Mouse (Mus musculus): ENCODE measurements around the gene Car12.
A peak's percentile ranks its signal among the peaks of the same experiment; 100 is the strongest.
"Not testable (repeated sequence)": the region's sequence is repeated elsewhere in the genome, so short reads cannot be mapped to it uniquely, and the experiment has no call there.

Gene Car12

DNA sequence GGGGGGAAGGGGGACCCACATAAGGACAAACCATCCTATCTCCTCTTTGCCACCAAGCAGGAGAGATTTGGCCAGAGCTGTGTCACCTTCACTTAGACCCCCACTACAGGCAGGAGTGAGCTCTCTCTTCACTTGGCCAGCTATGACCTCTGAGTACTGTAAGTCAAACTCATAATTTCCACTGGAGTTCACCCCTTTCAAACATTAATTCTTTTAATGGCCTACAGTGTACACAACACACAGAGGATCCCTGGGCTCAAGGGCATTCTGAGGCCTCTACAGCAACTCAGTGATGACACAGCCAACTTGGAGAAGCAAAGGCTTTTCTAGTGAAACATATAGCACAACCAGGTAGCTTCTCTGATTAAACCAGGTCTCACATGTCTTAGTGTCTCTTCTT is 57.2 kb downstream of the Car12 start:
- no peak for DNase-seq (ENCODE audit: low read depth)

DNA sequence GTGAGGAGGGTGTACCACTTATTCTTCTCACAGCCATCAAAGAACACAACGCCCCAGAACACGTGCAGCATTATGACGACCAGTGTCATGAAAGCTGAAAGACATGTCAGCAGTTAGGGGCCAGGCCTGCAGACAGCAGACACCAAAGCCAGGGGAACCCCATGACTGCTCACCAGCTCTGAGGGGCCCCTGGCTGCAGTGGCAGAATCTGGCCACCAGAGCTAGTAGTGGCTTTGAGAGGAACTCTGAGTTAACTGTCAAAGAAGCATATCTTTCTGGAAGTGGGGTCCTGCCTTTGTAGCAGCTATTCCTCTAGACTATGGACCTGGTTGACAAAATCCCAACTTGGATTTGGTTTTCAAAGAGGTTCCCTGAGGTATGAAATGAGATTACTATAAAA is 71.1 kb downstream of the Car12 start:
- DNase-seq (ENCODE audit: low read depth), result not testable (repeated sequence)

DNA sequence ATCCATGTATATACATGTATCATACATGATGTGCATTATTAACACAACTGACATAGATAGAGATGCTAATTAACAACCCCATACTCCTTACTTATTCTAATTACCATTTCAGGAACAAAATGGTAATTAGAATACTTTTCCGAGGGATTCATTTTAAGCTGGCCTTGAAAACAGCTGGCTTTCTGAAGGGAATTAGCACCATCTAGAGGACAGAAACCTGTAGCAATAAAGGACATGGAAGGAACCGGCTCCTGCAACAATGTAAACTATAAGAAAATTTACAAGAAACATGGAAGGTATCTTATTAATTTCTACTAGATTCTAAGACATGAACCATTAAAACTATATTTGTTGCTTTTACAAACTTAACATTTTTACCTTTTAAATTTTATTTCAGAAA is 74.3 kb downstream of the Car12 start:
- peak; percentile 54 for DNase-seq (ENCODE audit: low read depth)

DNA sequence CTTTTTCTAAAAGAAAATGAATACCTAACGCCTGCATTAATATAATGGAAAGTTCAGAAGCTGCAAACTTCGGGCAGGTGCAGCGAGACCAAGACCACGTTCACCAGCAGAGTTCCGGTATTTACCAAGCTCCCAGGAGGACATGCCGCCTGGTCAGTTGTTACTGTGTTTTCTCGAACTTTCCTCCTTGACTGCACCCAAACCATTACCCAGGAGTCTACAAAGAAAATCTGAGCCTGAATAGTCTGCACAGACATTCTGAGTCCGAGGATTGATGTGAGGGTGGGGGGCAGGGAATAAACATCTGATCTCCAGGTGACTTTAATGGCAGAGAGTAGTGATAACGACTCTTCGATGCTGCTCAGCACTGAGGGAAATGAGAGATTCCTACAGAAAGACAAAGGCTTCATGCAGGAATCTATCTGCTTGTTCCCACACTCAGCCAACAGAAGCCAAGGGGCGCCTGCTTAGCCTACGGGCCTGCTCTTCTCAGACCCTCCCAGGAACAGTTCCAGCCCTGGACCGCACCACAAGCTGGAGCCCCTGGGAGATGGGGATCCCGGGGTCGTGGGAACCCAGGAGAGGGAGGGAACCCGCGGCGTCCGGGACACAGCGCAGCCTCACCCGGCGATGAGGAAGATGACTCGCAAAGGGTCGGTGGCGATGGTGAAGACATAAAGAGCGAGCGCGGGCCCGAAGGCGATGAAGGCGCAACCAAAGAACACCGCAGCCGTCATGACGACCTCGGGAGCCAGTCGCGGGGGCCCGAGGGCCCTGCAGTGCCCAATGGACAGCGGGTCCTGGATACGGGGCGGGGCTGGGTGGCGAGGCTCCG is 81.4 kb downstream of the Car12 start:
- DNase-seq (ENCODE audit: low read depth), result no peak

DNA sequence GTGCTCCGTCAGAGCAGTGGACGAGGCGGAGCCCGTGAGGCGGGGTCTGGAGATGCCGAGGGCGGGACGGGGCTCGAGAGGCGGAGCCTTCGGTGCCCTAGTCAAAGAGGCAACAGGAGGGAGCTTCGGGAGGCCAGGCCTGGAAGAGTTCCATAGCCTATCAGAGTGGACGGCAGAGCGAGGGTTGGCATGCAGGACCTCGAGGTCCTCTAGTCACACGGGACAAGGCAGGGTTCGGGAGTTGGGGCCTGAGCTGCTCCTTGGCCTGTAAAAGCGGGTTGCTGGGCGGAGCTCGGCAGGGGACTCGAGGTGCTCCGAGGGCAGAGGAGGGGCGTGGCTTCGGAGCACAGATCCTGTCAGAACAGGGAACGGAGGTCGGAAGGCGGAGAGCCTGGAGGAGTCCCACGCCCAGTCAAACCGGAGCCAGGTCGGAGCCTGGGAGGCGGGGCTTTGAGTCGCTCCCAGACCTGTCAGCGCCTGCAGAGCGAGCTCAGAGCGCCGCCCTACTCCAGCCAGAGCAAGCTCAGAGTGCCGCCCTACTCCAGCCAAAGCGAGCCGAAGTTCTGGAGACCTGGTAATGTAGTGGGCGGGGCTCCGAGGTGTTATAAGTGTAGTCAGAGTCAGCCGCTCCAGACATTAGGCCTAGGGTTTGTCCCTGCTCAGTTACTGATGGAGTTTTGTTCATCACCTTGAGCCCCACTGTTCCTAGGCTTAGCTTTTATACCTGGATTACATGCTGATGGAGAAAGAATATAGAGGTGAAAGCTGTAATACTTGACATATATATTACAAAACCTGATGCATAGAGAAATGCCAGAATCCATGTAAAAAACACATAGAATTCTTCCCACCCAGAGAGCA is 82.2 kb downstream of the Car12 start, which contains the start of gene Aph1b:
Gene Aph1b (minus strand): TSS at position 27 of the 861 bp plus-strand sequence.
- DNase-seq (ENCODE audit: low read depth), result peak; percentile 91

- no peak for DNase-seq (ENCODE audit: low read depth)
Measured at GRCm38 (mm10) chr9:66796739-66797138, 83.3 kb downstream of the Car12 start, which contains the start of gene Gm10647. Gm10647 (plus strand) TSS chr9:66797039.

DNA sequence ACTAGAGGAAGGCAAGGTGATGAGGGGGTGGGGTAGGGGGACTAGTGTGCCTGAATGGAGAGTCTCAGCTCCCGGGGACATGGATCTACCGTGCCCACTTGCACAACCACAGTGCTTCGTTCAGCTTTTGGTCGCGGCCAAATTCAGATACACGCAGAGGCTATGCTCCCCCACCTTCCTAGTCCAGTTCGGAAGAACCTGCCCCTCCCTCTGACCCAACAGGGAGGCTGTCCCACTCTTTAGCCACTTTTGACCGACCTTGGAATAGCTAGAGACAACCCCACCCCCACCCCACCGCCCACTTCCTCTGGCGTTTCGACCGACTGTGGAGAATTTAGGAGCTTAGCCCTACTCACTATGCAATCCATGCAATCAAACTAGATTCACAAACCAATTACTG is 88.5 kb downstream of the Car12 start:
- DNase-seq (ENCODE audit: low read depth), result no peak

DNA sequence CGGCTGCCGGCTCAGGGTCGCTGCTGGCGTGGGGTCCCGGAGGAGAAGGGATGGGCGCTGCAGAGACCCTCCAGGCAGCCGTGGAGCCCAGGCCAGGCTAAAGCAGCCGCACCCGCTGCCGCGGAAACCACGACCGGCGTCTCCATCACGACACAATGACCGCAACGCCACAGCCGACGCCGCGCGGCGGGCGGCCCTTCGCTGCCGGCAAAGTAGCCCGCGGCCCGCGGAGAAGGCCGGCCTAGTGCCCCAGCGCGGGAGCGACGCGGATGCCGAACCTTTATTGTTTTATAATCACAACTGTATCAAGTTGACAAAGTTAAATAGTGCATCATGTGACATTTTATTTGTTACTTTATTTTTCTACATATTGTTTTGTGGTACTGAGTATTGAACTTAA is 92.5 kb downstream of the Car12 start:
- not testable (repeated sequence) for DNase-seq (ENCODE audit: low read depth)

DNA sequence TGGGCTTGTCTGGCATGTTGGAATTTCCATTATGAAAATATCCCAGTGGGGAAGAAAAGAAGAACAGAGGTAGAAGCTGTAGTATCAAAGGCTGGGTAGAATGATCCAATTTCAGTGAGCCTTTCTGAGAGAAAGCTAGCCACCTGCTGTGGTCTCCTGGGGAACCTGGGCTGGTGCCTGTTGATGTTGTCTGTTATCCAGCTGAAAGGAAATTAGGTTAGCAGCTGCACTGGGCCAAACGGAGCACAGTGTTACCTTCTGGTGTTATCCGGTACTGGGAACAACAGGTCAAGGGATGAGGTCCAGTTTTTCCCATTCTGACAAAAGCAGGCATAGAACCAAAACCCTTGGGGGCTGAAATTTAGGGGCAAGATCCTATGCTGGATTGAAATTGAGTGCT is 99.9 kb downstream of the Car12 start:
- DNase-seq (ENCODE audit: low read depth), result no peak
